Mouse (Mus musculus) limb, embryonic 12.5 days (tissue): ENCODE measurements around the gene Col7a1. TPM values are rescaled to one million over a fixed set of nuclear protein-coding genes. Genes with fewer than 3 reads are reported as not detected.
A peak's percentile ranks its signal among the peaks of the same experiment; 100 is the strongest.

Source experiments
- ATAC-seq: fragments of 200-750 bp; cut with Nextera tagmentation; 2 replicates; pipeline ENCODE4 v1.8.0; 2017; ENCODE audit warnings: low read depth, moderate TSS enrichment; ENCODE audit not compliant: insufficient number of reproducible peaks, insufficient read depth, low FRiP score, low TSS enrichment
- H3K27ac ChIP-seq: fragments of 300-500 bp; sonication (generic); 2 replicates; pipeline ENCODE4 v1.5.1; 2016; ENCODE audit warnings: mild to moderate bottlenecking, moderate library complexity
- H3K27me3 ChIP-seq: fragments of 300-500 bp; sonication (generic); 2 replicates; pipeline ENCODE4 v1.6.1; 2016; ENCODE audit warnings: mild to moderate bottlenecking, moderate library complexity
- H3K36me3 ChIP-seq: fragments of 300-500 bp; sonication (generic); 2 replicates; pipeline ENCODE4 v1.6.1; 2016; ENCODE audit warnings: mild to moderate bottlenecking, moderate library complexity
- H3K4me1 ChIP-seq: fragments of 300-500 bp; sonication (generic); replicated peaks from 2 replicates; pipeline ENCODE4 v1.6.1; 2016
- H3K4me2 ChIP-seq: fragments of 300-500 bp; sonication (generic); 2 replicates; pipeline ENCODE4 v1.6.1; 2016; ENCODE audit warnings: mild to moderate bottlenecking, moderate library complexity
- H3K4me3 ChIP-seq: fragments of 300-500 bp; sonication (generic); replicated peaks from 2 replicates; pipeline ENCODE4 v1.5.1; 2016; ENCODE audit warnings: mild to moderate bottlenecking
- H3K9ac ChIP-seq: fragments of 300-500 bp; sonication (generic); replicated peaks from 2 replicates; pipeline ENCODE4 v1.6.1; 2016; ENCODE audit warnings: mild to moderate bottlenecking, moderate library complexity
- H3K9me3 ChIP-seq: fragments of 300-500 bp; sonication (generic); 2 replicates; pipeline ENCODE4 v1.6.1; 2016; ENCODE audit warnings: mild to moderate bottlenecking, moderate library complexity
- WGBS: fragments of 180-500 bp; shearing (Covaris S2); methylation state at CpG from one replicate; pipeline ENCODE4 v1.1.7; 2016; 5-methylcytosine and 5-hydroxymethylcytosine counted together
- polyA plus RNA-seq: library from polyadenylated mRNA; unstranded; fragments of >200 nt; fragmentation: Nextera tagmentation; extraction: Ambion mirVana; gene quantifications from 2 replicates; pipeline ENCODE4 v1.2.1, GENCODE M21; 2016

Gene Col7a1
- polyA plus RNA-seq, 1 experiment from 2014 or later = 8.0 TPM

- Histone ChIP-seq H3K4me2 (no peak overlapping the region), H3K4me3 (no peak overlapping the region), H3K27me3 (no peaks in the 10 kb centered on the region), H3K9ac (no peak overlapping the region), H3K9me3 (no peaks in the 10 kb centered on the region), H3K27ac (no peak overlapping the region), H3K4me1 (peaks cover 5% of the 10 kb centered on the region; the same call in 1 of the 2 replicates), H3K36me3 (peaks cover 6% of the 10 kb centered on the region; the same call in 1 of the 2 replicates)
- 8% methylated on average over 3 of the region's 3 CpGs for WGBS
- 0 out of 2 replicates have a peak, but pooled peaks have one; percentile 7 for ATAC-seq
These were observed 47.3 kb downstream of the Col7a1 start for GRCm38 (mm10) chr9:109000726-109001125.

- Histone ChIP-seq H3K27ac (no peak overlapping the region), H3K27me3 (no peaks in the 10 kb centered on the region), H3K9ac (no peak overlapping the region), H3K4me1 (no peaks in the 10 kb centered on the region), H3K36me3 (peaks cover 9% of the 10 kb centered on the region; the same call in 1 of the 2 replicates), H3K4me2 (no peak overlapping the region), H3K9me3 (no peaks in the 10 kb centered on the region), H3K4me3 (no peak overlapping the region)
- no peak for ATAC-seq
- WGBS = 54% methylated on average over 2 of the region's 2 CpGs
These were observed 49.8 kb downstream of the Col7a1 start for GRCm38 (mm10) chr9:109003201-109003600.

GRCm38 (mm10) chr9:109007025-109007780, 53.8 kb downstream of the Col7a1 start:
- Histone ChIP-seq H3K4me2 (no peak overlapping the region), H3K27me3 (no peaks in the 10 kb centered on the region), H3K9me3 (no peaks in the 10 kb centered on the region), H3K4me1 (peaks cover 13% of the 10 kb centered on the region), H3K4me3 (no peak overlapping the region), H3K27ac (no peak overlapping the region), H3K36me3 (peaks cover 31% of the 10 kb centered on the region; the same call in 1 of the 2 replicates), H3K9ac (no peak overlapping the region)
- no peak for ATAC-seq
- 86% methylated on average over 21 of the region's 21 CpGs for WGBS

GRCm38 (mm10) chr9:109008081-109008480, 54.7 kb downstream of the Col7a1 start:
- H3K27me3 ChIP-seq = no peaks in the 10 kb centered on the region
- no peak overlapping the region for H3K27ac ChIP-seq
- no peak for ATAC-seq
- H3K4me2 ChIP-seq = no peak overlapping the region
- no peak overlapping the region for H3K9ac ChIP-seq
- WGBS = 90% methylated on average over 9 of the region's 9 CpGs
- no peak overlapping the region for H3K4me3 ChIP-seq
- peaks cover 27% of the 10 kb centered on the region; the same call in 1 of the 2 replicates for H3K36me3 ChIP-seq
- H3K4me1 ChIP-seq = peaks cover 13% of the 10 kb centered on the region
- no peaks in the 10 kb centered on the region for H3K9me3 ChIP-seq

- Histone ChIP-seq H3K4me1 (peaks cover 13% of the 10 kb centered on the region), H3K27me3 (no peaks in the 10 kb centered on the region), H3K9me3 (no peaks in the 10 kb centered on the region), H3K4me3 (no peak overlapping the region), H3K9ac (no peak overlapping the region), H3K4me2 (no peak overlapping the region), H3K27ac (no peak overlapping the region), H3K36me3 (peaks cover 27% of the 10 kb centered on the region; the same call in 1 of the 2 replicates)
- 65% methylated on average over 10 of the region's 10 CpGs for WGBS
- 0 out of 2 replicates have a peak, but pooled peaks have one; percentile 16 for ATAC-seq
These were observed 55.7 kb downstream of the Col7a1 start for GRCm38 (mm10) chr9:109008994-109009635.

- Histone ChIP-seq H3K27ac (no peak overlapping the region), H3K4me3 (no peak overlapping the region), H3K36me3 (peaks cover 27% of the 10 kb centered on the region; the same call in 1 of the 2 replicates), H3K9ac (peak overlapping the region; percentile 44), H3K4me1 (peaks cover 13% of the 10 kb centered on the region), H3K9me3 (no peaks in the 10 kb centered on the region), H3K4me2 (no peak overlapping the region), H3K27me3 (no peaks in the 10 kb centered on the region)
- WGBS = 33% methylated on average over 17 of the region's 17 CpGs
- peak; percentile 50 for ATAC-seq
These were observed 56.4 kb downstream of the Col7a1 start for GRCm38 (mm10) chr9:109009636-109010315.

- 76% methylated on average over 14 of the region's 14 CpGs for WGBS
- no peak for ATAC-seq
- H3K27ac ChIP-seq = no peak overlapping the region
These were observed 56.9 kb downstream of the Col7a1 start for GRCm38 (mm10) chr9:109010316-109010690.

GRCm38 (mm10) chr9:109015397-109015796, 62.0 kb downstream of the Col7a1 start:
- no peaks in the 10 kb centered on the region for H3K27me3 ChIP-seq
- 0 out of 2 replicates have a peak overlapping the region, but pooled peaks have one; percentile 3 for H3K9ac ChIP-seq
- H3K27ac ChIP-seq = no peak overlapping the region
- no peak overlapping the region for H3K4me3 ChIP-seq
- H3K9me3 ChIP-seq = no peaks in the 10 kb centered on the region
- no peak for ATAC-seq
- 52% methylated on average over 8 of the region's 8 CpGs for WGBS
- no peak overlapping the region for H3K4me2 ChIP-seq
- no peaks in the 10 kb centered on the region for H3K4me1 ChIP-seq
- peaks cover 19% of the 10 kb centered on the region; the same call in 1 of the 2 replicates for H3K36me3 ChIP-seq

More at GRCm38 (mm10) chr9:109010316-109010690, 56.9 kb downstream of the Col7a1 start:
- no peaks in the 10 kb centered on the region for H3K9me3 ChIP-seq
- H3K4me2 ChIP-seq = no peak overlapping the region
- H3K36me3 ChIP-seq = peaks cover 27% of the 10 kb centered on the region; the same call in 1 of the 2 replicates
- H3K4me3 ChIP-seq = no peak overlapping the region
- peaks cover 13% of the 10 kb centered on the region for H3K4me1 ChIP-seq
- peak overlapping the region; percentile 44; the same call in 1 of the 2 replicates for H3K9ac ChIP-seq
- H3K27me3 ChIP-seq = no peaks in the 10 kb centered on the region

GRCm38 (mm10) chr9:109016973-109017604, 63.7 kb downstream of the Col7a1 start:
- Histone ChIP-seq H3K36me3 (peaks cover 3% of the 10 kb centered on the region; the same call in 1 of the 2 replicates), H3K9me3 (no peaks in the 10 kb centered on the region), H3K9ac (no peak overlapping the region), H3K4me2 (no peak overlapping the region), H3K27me3 (no peaks in the 10 kb centered on the region), H3K4me1 (no peaks in the 10 kb centered on the region), H3K4me3 (no peak overlapping the region), H3K27ac (no peak overlapping the region)
- ATAC-seq = no peak
- 52% methylated on average over 11 of the region's 11 CpGs for WGBS

- Histone ChIP-seq H3K27ac (no peak overlapping the region), H3K9ac (no peak overlapping the region), H3K36me3 (peaks cover 21% of the 10 kb centered on the region), H3K4me2 (no peak overlapping the region), H3K4me1 (no peaks in the 10 kb centered on the region), H3K4me3 (no peak overlapping the region), H3K9me3 (no peaks in the 10 kb centered on the region), H3K27me3 (no peaks in the 10 kb centered on the region)
- 90% methylated on average over 4 of the region's 4 CpGs for WGBS
- ATAC-seq = no peak
These were observed 68.0 kb downstream of the Col7a1 start for GRCm38 (mm10) chr9:109021428-109021827.
